Mouse (Mus musculus): ENCODE results near the gene Slc35b2. TPM values are rescaled to one million over a fixed set of nuclear protein-coding genes. Genes with fewer than 3 reads are reported as not detected.

Slc35b2 gene
- polyA plus RNA-seq, 1 experiment from 2014 or later, result 118 TPM

DNA sequence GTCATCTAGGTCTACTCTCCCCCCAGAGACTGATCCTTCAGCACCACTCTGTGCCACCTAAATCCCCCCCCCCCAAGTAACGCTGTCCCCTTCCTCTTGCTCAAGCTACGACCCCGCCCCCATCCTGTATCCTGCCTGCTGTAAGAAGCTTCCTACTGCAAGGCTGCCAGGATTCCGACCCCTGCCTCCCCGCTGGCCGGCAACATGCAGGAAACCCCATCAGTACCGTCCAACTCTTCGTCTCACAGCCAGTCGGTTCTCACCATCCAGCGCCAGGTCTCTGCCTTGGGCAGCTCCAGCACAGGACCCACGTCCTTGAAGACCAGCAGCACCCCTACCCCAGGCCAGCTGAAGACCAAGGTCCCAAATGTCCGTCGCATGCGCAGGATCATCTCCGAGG, 30.8 kb upstream of the Slc35b2 start:
- Histone ChIP-seq H3K4me1 (no peaks in the 10 kb centered on the region), H3K27me3 (ENCODE audit: insufficient read depth, poor library complexity, severe bottlenecking) (peaks cover 82% of the 10 kb centered on the region), H3K9me3 (no peaks in the 10 kb centered on the region), H3K4me3 (no peak overlapping the region), H3K27ac (no peak overlapping the region), H3K36me3 (no peaks in the 10 kb centered on the region)
- no peak for DNase-seq (ENCODE audit: low spot score)
- 51% methylated on average over 15 of the region's 15 CpGs for WGBS

DNA sequence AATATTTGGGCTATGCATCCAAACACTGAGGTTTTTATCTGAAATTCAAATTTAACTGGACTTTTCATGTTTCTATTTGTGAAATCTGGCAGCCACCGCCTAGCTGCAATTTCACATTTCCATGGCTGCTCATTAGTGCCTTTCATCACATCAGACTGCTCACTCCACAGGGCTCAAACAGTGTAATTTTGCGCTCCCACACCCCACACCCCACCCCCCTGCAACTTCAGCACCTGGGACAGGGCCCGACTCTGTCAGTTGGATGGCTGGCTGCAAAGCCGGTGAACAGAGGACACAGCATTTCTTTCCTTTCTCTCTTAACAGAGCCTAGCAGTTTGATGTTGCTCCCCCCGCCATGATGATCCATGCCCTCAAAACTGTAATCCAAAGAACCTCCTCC, 27.4 kb upstream of the Slc35b2 start:
- Histone ChIP-seq H3K27me3 (ENCODE audit: insufficient read depth, poor library complexity, severe bottlenecking) (peaks cover 96% of the 10 kb centered on the region), H3K9me3 (no peaks in the 10 kb centered on the region), H3K36me3 (no peaks in the 10 kb centered on the region), H3K4me1 (no peaks in the 10 kb centered on the region), H3K27ac (no peak overlapping the region), H3K4me3 (no peak overlapping the region)
- 12% methylated on average over 5 of the region's 5 CpGs for WGBS
- no peak for DNase-seq (ENCODE audit: low spot score)

DNA sequence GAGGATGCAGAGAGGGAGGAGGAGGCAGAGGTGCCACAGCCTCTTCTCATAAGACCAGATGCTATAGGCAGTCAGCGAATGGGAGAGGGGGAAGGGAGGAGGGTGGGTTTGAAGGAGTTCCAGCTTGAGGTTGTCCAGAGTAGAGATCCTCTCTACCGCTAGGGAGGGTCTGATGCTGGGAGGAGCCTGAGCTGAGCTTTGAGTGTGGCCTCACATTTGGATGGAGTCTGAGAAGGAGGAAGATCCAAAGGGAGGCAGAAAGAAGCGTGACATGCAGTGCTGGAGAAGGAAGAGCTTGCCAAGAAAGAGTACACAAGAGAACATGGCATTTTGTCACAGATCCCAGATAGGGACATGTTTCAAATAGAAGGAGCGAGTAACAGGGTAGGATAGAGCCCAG, 25.3 kb upstream of the Slc35b2 start:
- Histone ChIP-seq H3K27me3 (ENCODE audit: insufficient read depth, poor library complexity, severe bottlenecking) (peaks cover 96% of the 10 kb centered on the region), H3K36me3 (no peaks in the 10 kb centered on the region), H3K4me3 (no peak overlapping the region), H3K9me3 (no peaks in the 10 kb centered on the region), H3K27ac (no peak overlapping the region), H3K4me1 (no peaks in the 10 kb centered on the region)
- 51% methylated on average over 4 of the region's 4 CpGs for WGBS
- no peak for DNase-seq (ENCODE audit: low spot score)

DNA sequence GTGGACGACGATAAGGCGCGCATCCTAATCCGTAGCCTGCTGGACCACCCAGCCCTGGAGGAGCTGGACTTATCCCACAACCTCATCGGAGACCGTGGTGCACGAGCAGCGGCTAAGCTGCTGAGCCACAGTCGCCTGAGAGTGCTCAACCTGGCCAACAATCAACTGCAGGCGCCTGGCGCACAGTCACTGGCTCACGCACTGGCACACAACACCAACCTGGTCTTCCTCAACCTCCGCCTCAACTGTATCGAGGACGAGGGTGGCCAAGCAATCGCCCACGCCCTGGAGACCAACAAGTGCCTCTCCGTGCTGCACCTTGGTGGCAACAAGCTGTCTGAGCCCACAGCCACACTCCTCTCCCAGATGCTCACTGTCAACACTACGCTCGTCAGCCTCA, 24.0 kb upstream of the Slc35b2 start:
- H3K27ac ChIP-seq, result no peak overlapping the region
- peaks cover 99% of the 10 kb centered on the region for H3K27me3 ChIP-seq (ENCODE audit: insufficient read depth, poor library complexity, severe bottlenecking)
- H3K36me3 ChIP-seq, result no peaks in the 10 kb centered on the region
- H3K4me1 ChIP-seq, result peaks cover 10% of the 10 kb centered on the region
- no peak overlapping the region for H3K4me3 ChIP-seq
- H3K9me3 ChIP-seq, result no peaks in the 10 kb centered on the region
- no peak for DNase-seq (ENCODE audit: low spot score)
- 67% methylated on average over 21 of the region's 21 CpGs for WGBS

DNA sequence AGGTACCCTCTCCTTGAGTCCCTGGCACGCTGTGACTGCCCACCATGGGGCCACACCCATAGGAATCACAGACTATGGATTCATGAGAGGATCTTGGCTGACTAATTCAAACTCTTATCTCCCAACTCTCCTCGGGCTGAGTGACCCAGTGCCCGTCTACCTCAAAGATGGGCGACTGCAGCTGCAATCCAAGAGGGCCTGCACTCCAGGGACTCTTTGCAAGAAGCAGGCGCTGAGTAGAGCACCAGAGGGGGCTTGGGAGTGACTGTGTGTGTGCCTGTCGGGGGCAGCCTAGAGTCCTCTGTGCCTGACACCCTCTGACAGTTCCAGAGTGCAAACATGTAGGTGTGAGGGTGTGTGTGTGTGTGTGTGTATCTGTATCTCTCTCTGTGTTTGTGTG, 21.5 kb upstream of the Slc35b2 start:
- Histone ChIP-seq H3K4me1 (peaks cover 23% of the 10 kb centered on the region), H3K27me3 (ENCODE audit: insufficient read depth, poor library complexity, severe bottlenecking) (peaks cover 99% of the 10 kb centered on the region), H3K36me3 (0 out of 2 replicates have a peak, but pooled peaks cover 2% of the 10 kb centered on the region), H3K9me3 (no peaks in the 10 kb centered on the region), H3K4me3 (no peak overlapping the region), H3K27ac (no peak overlapping the region)
- DNase-seq (ENCODE audit: low spot score), result no peak
- WGBS, result 22% methylated on average over 6 of the region's 6 CpGs

DNA sequence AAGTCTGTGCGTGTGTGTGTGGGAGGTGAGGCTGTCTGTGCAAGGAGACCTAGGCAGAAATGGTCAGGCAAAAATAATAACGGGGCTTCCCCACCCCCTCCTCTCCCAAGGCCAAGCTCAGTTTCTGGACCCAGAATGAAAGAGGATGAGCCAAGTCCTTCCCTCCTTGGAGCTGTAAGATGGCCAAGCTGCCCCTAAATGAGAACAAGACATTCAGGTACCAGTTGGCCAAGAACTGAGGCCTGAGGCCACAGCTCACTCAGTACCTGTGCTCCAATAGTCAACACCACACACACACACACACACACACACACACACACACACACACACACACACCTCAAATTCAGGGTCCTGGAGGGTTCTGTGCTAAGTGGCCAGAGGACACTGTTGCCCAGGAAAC, 21.0 kb upstream of the Slc35b2 start:
- no peak overlapping the region for H3K4me3 ChIP-seq
- 0 out of 2 replicates have a peak, but pooled peaks cover 2% of the 10 kb centered on the region for H3K36me3 ChIP-seq
- peaks cover 99% of the 10 kb centered on the region for H3K27me3 ChIP-seq (ENCODE audit: insufficient read depth, poor library complexity, severe bottlenecking)
- DNase-seq (ENCODE audit: low spot score), result no peak
- 70% methylated on average over 2 of the region's 2 CpGs for WGBS
- no peak overlapping the region for H3K27ac ChIP-seq
- H3K4me1 ChIP-seq, result peaks cover 23% of the 10 kb centered on the region
- no peaks in the 10 kb centered on the region for H3K9me3 ChIP-seq

DNA sequence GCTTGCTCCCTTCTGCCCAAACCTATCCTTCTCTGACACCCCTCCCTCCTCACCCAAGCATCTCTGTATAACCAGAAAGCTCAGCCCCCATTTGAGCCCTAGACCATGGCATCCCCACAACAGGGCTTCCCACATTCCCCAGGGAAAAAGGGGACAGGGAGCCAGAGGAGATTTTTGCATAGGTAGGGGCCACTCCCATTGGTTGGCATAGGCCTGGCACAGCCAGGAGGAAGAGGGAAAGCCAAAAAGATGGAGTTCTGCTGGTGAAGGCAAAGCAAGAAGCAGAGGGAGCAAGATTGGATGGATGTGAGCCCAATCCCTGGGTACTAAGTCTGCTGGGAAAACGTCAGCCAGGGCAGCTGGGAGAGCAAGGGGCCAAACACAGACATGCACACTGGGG, 20.6 kb upstream of the Slc35b2 start:
- Histone ChIP-seq H3K4me3 (no peak overlapping the region), H3K4me1 (peaks cover 23% of the 10 kb centered on the region), H3K27ac (no peak overlapping the region), H3K27me3 (ENCODE audit: insufficient read depth, poor library complexity, severe bottlenecking) (peaks cover 100% of the 10 kb centered on the region), H3K36me3 (0 out of 2 replicates have a peak, but pooled peaks cover 2% of the 10 kb centered on the region), H3K9me3 (no peaks in the 10 kb centered on the region)
- 39% methylated on average over 1 of the region's 1 CpGs for WGBS
- DNase-seq (ENCODE audit: low spot score), result no peak

DNA sequence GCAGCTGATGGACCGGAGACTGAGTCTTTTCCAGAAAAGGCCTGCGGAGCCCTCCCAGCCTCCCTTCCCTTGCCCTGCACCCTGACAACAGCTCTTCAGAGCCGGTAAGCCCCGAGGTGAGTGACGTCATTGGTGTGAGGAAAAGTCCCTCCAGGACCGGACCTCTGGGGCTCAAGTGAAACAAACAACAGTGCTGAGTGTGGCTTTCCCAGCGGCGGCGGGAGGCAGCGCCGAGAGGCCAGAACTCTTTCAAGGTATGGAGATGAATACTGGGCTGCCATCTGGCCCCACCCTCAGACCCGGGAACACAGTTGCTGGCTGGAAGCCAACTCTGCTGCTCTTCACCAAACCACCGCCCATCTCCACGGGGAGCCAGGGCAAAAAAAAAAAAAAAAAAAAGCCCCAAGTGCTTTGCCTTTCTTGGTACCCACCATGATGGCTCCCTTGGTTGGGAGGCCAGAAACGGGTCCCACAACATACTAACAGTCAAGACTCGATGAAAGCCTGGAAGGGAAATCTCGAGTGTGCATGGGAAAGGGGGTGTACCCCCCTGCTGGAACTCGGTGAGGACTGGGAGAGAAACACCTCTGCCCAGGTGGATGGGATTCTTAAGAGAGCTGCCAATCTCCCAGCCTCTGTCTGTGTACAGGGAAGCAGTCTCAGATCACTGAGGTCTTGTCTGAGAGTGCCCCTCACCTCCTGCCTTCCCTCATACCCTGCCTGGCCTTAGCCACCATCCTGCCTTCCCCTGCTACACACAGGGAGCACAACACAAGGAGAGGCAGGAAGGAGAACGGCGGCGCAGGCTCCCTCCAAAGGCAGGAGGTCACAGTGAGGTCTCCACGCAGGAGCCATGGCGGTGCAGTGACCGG, 19.4 kb upstream of the Slc35b2 start:
- 3% methylated on average over 24 of the region's 24 CpGs for WGBS
- no peak for DNase-seq (ENCODE audit: low spot score)

DNA sequence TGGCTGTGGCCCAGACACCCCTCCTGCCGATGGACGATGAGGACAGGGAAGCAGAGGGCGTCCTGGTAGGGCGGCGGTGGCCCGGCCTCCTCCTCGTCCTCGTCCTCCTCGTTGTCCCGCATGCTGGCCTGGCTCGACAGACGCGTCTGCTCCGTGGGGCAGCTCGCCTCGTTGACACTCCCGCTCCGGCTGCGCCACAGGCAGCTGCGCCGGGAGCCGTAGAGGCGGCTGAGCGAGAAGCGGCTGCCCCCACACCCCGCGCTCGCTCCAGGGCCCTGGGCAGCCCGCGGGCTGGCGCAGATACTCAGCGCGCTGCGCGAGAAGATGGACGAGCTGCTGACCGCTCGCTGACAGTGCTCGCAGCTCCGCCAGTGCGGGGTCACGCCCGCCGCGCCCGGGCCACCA, 18.8 kb upstream of the Slc35b2 start:
- Histone ChIP-seq H3K4me3 (peak overlapping the region; percentile 54), H3K27me3 (ENCODE audit: insufficient read depth, poor library complexity, severe bottlenecking) (peaks cover 100% of the 10 kb centered on the region), H3K27ac (no peak overlapping the region), H3K36me3 (0 out of 2 replicates have a peak, but pooled peaks cover 2% of the 10 kb centered on the region), H3K9me3 (no peaks in the 10 kb centered on the region), H3K4me1 (peaks cover 35% of the 10 kb centered on the region)
- DNase-seq (ENCODE audit: low spot score), result no peak
- WGBS, result under 1% methylated on average over 46 of the region's 46 CpGs

More for the DNA sequence above, 19.4 kb upstream of the Slc35b2 start:
- H3K4me1 ChIP-seq, result peaks cover 29% of the 10 kb centered on the region
- H3K27me3 ChIP-seq (ENCODE audit: insufficient read depth, poor library complexity, severe bottlenecking), result peaks cover 100% of the 10 kb centered on the region
- peak overlapping the region; percentile 54 for H3K4me3 ChIP-seq
- H3K27ac ChIP-seq, result no peak overlapping the region
- 0 out of 2 replicates have a peak, but pooled peaks cover 2% of the 10 kb centered on the region for H3K36me3 ChIP-seq
- no peaks in the 10 kb centered on the region for H3K9me3 ChIP-seq

DNA sequence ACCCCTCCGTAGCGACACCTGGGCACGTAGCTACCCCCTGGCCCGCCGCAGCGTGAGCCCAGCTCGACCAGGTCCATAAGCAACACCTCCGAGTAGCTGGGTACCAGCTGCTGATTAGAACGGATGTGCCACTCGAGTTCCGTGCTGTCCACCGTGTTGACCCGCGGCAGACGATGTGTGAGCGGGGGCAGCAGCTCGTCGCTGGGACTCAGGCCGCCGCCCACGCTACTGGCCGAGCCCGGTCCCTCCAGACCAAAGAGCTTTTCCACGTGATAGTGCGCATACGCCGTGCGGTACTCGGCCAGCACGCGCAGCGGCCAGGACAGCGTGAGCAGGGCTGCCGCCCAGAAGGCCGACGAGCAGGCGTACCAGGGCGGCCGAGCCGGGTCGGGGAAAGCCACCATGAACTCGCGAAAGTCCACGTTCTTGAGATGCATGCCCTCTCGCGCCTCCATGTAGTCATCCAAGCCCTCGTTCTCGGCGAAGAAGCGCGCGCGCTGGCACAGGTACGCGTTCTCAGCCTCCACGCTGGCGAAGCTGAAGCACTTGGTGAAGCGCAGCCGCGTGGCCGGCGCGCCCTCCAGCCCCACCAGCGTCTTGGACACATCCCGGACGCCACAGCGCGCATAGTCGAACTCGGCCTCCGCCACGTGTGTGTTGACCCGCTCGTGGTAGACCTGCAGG, 18.3 kb upstream of the Slc35b2 start:
- H3K27ac ChIP-seq, result no peak overlapping the region
- 0 out of 2 replicates have a peak, but pooled peaks cover 2% of the 10 kb centered on the region for H3K36me3 ChIP-seq
- H3K4me3 ChIP-seq, result peak overlapping the region; percentile 54
- H3K4me1 ChIP-seq, result peaks cover 41% of the 10 kb centered on the region
- WGBS, result 3% methylated on average over 74 of the region's 74 CpGs
- no peaks in the 10 kb centered on the region for H3K9me3 ChIP-seq
- no peak for DNase-seq (ENCODE audit: low spot score)
- peaks cover 100% of the 10 kb centered on the region for H3K27me3 ChIP-seq (ENCODE audit: insufficient read depth, poor library complexity, severe bottlenecking)

DNA sequence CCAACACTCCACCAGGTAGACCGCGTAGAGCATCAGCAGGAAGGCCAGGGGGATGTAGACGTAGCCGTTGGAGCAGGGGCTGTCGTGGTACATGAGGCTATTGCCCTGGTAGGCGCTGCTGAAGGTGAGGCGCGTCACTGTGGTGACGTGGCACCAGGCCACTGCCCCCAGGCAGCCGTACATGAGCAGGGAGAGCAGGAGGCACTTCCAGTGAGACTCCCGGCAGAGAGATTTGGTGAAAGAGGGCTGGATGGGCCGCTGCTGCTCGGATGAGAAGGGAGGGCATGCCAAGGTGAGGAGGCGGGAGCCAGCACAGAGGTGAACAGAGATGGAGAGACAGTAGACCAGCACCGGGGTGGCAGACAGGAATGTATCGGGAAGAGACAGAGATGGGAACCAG, 16.7 kb upstream of the Slc35b2 start:
- no peak overlapping the region for H3K4me3 ChIP-seq
- H3K27ac ChIP-seq, result no peak overlapping the region
- peaks cover 44% of the 10 kb centered on the region for H3K4me1 ChIP-seq
- no peaks in the 10 kb centered on the region for H3K9me3 ChIP-seq
- no peak for DNase-seq (ENCODE audit: low spot score)
- H3K36me3 ChIP-seq, result 0 out of 2 replicates have a peak, but pooled peaks cover 2% of the 10 kb centered on the region
- peaks cover 99% of the 10 kb centered on the region for H3K27me3 ChIP-seq (ENCODE audit: insufficient read depth, poor library complexity, severe bottlenecking)
- WGBS, result 55% methylated on average over 16 of the region's 16 CpGs

DNA sequence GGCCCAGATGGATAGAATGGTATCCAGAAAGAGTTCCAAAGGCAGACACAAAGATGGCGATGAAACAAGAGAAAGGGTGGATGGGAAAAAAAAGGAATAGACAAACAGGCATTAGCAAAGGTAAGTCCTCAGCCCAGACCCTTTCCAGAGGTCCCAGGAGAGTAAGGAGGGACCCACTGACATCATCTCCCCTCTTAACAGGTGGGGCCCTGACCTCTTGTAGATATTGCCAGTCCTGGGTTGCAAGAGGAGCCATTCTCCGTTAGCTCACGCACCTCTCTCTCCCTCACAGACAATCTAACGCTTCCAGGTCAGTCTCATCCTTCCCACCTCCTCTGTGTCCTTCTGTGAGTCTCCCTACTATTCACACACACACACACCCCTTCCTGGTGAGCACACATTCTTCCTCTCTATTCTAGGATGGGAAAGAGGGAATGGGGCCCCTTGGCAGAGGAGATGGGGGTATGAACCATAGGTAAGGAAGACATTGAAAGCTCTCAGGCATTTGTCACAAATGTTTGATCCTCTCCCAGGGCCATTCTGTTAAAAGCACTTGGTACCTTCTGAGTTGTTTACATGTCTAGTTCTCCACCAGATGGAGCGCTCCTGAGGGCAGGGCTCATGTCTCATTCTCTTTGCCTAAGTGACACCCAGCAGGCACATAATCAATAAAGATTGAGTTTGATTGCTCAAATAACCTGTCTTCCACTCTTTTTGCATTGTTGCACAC, 16.0 kb upstream of the Slc35b2 start:
- WGBS, result 70% methylated on average over 5 of the region's 5 CpGs
- Histone ChIP-seq H3K27me3 (ENCODE audit: insufficient read depth, poor library complexity, severe bottlenecking) (peaks cover 93% of the 10 kb centered on the region), H3K36me3 (0 out of 2 replicates have a peak, but pooled peaks cover 2% of the 10 kb centered on the region), H3K4me3 (no peak overlapping the region), H3K4me1 (peaks cover 45% of the 10 kb centered on the region), H3K27ac (no peak overlapping the region), H3K9me3 (no peaks in the 10 kb centered on the region)
- DNase-seq (ENCODE audit: low spot score), result no peak

Measured in heart, embryonic 10.5 days (tissue).